Mouse (Mus musculus) spleen, embryonic (tissue): ENCODE measurements at regions not wholly inside any gene's neighbourhood (a gene's known extent, or its start where the extent isn't known, plus 50 kb on each side); places are given as distances from the start of the nearest gene placed in this dataset.

Source experiments
- CTCF ChIA-PET: fragments of 350-600 bp; sonication (Branson Sonifier 250); formaldehyde crosslinking; loops from one replicate; lab custom pipeline; 2022; lab: Charles Lee

GRCm38 (mm10) chr13:54893651-54894050 lies 55.6 kb upstream of the Unc5a start:
- CTCF ChIA-PET, result no interaction called here

GRCm38 (mm10) chr13:54895981-54896380 lies 53.2 kb upstream of the Unc5a start:
- CTCF ChIA-PET, result interaction anchor here (0.7 kb wide), 1 partner anchor 8 kb away, joined by 3 read pairs; no protein-coding TSS in a partner anchor
